Mouse (Mus musculus) kidney, adult 11 months (tissue): ENCODE data around the gene Olfr9.
"Not testable (repeated sequence)": the region's sequence is repeated elsewhere in the genome, so short reads cannot be mapped to it uniquely, and the experiment has no call there.

Experiments
- DNase-seq: peaks from one replicate; pipeline ENCODE4 v3.0.0; 2022

Gene Olfr9

DNA sequence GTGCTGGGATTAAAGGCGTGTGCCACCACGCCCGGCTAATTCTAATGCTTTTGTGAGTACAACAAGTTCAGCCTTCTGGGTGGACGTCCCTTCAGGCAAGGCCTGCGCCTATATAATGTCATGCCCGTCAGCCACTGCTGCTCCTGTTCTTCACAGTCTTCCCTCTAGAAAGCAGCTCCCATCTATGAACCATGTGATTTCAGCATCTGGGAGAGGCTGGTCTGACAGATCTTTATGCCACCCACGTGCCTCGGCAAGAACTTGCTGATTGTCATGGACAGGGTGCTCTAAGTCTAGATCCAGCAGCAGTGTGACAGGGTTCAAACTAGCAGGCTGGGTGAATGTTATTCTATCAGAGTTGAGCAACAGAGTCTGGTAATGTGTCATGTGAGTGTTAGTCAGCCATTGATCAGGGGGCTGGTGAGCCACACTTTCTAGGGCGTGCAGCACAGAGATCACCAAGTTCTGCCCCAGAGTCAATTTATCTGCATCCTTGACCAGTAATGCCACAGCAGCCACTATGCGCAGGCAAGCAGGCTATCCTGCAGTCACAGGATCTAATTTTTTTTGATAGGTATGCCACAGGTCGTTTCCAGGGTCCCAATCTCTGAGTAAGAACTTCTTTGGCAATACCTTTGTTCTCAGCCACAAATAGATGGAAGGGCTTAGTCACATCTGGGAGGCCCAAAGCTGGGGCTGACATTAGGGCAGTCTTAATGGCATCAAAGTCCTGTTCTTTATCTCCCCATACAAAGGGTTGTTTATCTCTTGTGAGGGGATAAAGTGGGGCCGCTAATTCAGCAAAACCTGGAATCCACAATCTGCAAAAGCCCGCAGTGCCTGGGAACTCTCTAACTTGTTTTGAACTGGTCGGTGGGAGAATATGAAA is 15.0 kb downstream of the Olfr9 start:
- no peak for DNase-seq

DNA sequence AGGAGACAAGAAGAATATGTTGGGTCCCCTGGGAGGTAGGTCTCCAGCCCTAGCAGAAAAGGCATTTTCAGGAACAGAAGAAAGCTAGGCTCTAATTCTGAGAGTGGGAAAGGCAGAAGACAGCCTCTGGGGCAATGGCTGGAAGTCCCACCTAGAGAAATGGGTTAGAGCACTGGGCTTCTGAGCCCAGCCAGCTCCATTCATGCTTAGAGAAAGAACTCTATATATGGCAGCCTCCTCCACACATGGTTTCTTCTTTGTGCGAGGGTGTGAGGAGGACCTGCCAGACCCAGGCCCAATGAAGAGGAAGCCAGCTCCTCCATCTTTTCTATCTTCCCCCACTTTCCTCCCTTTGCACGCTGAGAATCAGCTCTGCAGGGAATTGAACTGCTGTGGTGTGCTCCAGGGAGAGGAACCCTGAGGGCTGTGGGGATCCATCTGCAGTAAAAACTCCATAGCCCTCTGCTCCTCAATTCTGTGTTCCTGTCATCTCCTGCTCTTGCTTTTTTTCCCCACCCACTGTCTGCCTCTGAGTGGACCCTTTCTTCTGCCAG is 21.1 kb downstream of the Olfr9 start, which contains the start of gene Olfr763:
TSS of gene Olfr763 (plus strand) at position 504 of the 554 bp plus-strand sequence.
- no peak for DNase-seq

DNA sequence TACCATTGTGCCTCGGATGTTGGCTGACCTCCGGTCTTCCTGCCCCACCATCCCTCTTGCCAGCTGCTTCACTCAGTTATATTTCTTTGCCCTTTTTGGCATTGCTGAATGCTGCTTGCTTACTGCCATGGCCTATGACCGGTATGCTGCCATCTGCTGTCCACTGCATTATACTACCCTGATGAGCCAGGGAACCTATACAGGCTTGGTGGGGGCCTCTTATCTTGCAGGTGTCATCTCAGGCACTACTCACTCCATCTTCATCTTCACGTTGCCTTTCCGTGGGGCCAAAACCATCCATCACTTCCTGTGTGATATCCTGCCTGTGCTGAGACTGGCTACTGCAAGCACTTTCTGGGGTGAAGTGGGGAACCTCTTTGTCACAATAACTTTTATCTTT is 22.3 kb downstream of the Olfr9 start:
- DNase-seq = not testable (repeated sequence)

DNA sequence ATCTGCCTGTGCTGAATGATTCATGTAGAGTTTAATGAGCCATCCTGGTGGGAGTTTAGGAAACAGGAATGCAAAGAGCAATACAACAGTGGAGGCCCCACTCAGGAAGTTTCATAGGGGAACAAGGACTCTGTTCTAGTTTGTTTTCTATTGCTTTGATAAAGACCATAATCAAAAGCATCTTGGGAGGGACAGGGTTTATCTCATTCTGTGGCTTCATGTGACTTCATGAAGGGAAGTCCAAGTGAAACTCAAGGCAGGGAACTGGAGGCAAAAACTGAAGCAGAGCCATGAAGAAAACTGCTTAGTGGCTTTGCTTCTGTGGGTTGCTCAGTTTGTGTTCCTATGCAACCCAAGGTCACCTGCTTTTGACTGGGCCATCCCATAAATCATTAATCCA is 25.2 kb downstream of the Olfr9 start:
- DNase-seq = no peak

DNA sequence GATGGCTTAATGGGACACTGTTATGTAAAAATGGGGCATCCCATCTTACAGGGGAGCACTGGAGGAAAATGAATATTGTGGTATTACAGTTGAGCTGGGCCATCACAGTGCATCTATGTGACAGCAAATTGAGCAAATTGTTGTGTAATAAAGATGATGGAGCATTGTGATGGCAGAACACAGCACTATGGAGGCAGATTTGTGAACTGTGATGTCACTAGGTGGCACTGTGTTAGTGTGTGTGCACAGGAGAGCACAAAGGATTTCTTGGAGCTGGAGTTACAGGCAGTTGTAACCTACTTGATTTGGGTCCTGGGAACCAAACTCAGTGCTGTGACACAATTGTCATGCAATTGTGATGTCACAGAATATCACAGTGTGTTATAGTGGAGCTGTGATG is 34.1 kb downstream of the Olfr9 start:
- no peak for DNase-seq

DNA sequence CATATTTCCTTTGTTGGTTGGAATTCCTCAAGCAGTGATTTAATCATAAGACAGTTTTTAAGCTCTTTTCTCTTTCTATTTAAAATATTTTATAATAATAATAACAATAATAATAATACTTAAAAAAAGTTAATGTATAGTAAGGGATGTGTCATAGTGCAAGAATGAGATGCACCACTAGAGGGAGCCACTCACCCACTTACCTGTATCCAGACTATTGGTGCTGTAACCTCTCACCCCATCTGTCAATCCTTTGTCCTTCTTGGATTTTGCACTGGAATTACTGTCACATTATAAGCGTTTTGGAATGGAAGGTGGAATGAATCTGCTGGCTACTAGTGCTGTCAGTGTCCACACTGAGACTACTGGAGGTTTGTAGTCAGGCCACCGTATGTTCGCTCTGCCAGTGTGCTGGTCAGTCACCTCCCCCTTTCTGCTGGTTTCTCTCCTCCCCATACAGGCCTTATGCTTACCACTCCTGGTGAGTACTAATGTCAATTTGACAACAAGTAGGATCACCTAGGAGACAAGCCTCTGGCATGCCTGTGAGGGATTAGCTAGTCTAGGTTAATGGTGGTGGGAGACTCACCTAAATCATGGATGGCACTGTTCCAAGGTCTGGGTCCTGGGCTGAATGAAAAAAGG is 36.9 kb downstream of the Olfr9 start:
- DNase-seq = no peak

DNA sequence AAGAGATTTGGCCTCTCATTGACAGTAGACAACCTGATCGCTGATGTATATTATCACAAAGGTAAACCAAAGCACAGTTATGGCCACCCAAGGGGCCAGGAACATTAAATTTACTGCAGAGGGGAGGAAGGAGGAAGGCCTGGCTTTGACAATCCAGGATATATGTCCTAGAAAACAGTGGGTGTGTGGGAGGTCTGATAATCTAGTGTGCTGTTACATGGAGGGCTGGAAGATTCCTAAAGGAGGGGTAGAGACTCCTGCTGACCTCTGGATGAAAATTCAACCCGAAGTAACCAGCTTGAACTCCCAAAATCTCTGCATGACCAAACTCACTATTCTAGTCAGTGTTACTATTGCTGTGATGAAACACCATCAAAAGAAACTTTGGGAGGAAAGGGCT is 39.1 kb downstream of the Olfr9 start:
- DNase-seq = no peak

DNA sequence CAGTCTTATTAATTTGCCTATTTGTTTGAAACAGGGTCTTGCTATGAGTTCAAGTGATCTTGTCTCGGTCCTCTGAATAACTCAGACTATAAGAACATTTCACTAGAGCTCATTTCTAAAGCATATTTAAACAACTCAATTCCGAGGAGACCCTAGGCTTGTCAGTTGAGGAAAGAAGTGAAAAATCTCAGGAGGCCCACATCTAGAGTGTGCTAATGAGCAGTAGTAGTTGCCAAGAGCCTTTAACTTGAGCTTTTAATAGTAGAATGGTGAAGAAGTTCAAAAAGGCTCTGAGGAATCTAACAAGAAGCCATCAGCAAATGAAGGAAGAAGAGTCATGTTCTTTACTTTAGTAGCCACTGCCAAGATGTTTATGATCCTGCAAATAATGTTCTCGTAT is 50.6 kb downstream of the Olfr9 start, which contains the start of gene Olfr764-ps1:
TSS of gene Olfr764-ps1 (minus strand) at position 101 of the 400 bp plus-strand sequence.
- DNase-seq = no peak
